Mouse (Mus musculus): ENCODE measurements around the gene Fam227a. TPM values are rescaled to one million over a fixed set of nuclear protein-coding genes. Genes with fewer than 3 reads are reported as not detected.

Gene Fam227a
- polyA plus RNA-seq (2015; fragmentation: Nextera tagmentation; extraction: Ambion mirVana): 5.1 and 6.6 TPM in 2 replicates

DNA sequence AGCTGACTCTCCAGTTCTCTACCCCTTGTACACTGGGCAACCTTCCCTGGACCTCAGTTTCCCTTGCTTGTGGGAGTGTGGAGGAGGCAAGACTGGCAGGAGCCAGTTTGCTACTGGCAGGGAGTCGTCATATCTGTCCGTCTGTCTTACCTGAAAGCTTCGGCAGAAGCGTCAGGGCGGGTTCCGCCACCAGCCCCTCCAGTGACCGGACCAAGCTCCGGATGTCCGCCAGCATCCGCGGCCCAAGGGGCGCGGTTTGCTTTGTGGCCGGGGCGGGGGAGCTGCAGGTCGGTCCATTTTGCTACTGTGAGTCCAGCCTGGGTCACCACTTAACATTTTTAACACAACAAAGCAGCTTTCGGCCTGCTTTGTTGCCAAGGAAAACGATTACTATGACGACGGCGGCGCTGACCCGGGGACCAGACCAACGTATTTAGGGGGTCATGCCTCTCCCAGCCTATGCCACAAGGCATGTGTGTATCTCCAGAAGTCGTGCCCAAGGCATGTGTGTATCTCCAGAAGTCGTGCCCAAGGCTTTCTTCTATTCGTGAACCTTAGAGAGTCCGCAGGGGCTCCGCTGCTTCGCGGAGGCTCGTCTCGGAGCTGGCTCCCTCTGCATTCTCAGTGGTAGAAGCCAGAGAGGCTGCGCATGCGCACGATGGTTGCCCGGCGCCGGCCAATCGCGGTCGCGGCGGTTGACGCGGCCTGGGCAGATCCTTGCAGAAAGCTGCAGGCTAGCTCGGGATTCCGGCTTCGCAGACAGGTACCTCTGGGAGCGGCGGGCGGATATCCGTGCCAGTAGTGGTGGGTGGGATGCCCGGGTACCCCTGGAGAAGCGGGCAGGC lies at the start of gene Fam227a, which contains the start of gene Cby1:
Gene Fam227a, minus strand, starts transcription at position 426 of the 845 bp plus-strand sequence.
Gene Cby1, plus strand, starts transcription at position 669 of the 845 bp plus-strand sequence.
- peak; percentile 91 for ATAC-seq (replicated peaks)
- WGBS: under 1% methylated on average over 55 of the region's 55 CpGs
- H3K4me1 ChIP-seq: peaks cover 12% of the 10 kb centered on the region

DNA sequence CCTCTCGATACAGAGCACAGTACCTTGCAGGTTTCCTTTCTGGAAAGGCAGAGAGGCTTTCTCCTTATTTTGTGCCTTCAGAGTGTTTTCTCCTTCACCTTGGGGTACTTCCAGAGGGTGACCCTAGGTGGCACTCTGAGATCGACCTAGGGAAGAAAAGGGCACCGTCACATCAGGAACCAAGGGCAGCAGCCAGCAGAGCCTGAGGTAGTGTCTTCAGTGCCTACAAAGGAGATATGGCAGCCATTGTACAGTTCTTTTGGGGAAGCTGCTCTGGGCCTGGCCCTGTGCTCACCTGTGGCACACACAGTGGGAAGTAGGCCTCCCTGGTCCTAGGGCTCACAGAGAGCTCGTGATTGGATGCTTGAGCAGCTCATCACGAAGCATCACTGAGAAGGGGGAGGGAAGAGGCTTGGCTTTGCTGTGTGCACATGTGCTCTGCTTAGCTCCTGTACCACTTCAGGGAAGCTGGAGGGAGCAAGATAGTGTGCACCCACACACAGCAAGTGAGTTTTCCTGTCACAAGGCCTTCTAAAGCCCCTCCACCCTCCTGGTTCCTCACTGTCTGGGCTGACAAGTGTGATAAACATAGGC lies 49.6 kb upstream of the Fam227a start:
- no peak for ATAC-seq (replicated peaks)
- no peak overlapping the region for H3K4me3 ChIP-seq
- no peaks in the 10 kb centered on the region for H3K27me3 ChIP-seq (replicated peaks)
- H3K9me3 ChIP-seq: no peaks in the 10 kb centered on the region
- no peak overlapping the region for H3K9ac ChIP-seq
- peaks cover 20% of the 10 kb centered on the region for H3K36me3 ChIP-seq (replicated peaks)
- H3K27ac ChIP-seq: no peak overlapping the region
- H3K4me1 ChIP-seq: no peaks in the 10 kb centered on the region
- no peak overlapping the region for H3K4me2 ChIP-seq
- WGBS: 93% methylated on average over 5 of the region's 5 CpGs

More for the DNA sequence above, at the start of gene Fam227a, which contains the start of gene Cby1:
- no peaks in the 10 kb centered on the region for H3K36me3 ChIP-seq (replicated peaks)
- peak within 1 kb of the TSS; percentile 92 for H3K4me3 ChIP-seq
- H3K27me3 ChIP-seq (replicated peaks): no peaks in the 10 kb centered on the region
- no peaks in the 10 kb centered on the region for H3K9me3 ChIP-seq
- peak within 1 kb of the TSS; percentile 72 for H3K4me2 ChIP-seq
- H3K27ac ChIP-seq: peak within 1 kb of the TSS; percentile 98
- H3K9ac ChIP-seq: peak within 1 kb of the TSS; percentile 90

DNA sequence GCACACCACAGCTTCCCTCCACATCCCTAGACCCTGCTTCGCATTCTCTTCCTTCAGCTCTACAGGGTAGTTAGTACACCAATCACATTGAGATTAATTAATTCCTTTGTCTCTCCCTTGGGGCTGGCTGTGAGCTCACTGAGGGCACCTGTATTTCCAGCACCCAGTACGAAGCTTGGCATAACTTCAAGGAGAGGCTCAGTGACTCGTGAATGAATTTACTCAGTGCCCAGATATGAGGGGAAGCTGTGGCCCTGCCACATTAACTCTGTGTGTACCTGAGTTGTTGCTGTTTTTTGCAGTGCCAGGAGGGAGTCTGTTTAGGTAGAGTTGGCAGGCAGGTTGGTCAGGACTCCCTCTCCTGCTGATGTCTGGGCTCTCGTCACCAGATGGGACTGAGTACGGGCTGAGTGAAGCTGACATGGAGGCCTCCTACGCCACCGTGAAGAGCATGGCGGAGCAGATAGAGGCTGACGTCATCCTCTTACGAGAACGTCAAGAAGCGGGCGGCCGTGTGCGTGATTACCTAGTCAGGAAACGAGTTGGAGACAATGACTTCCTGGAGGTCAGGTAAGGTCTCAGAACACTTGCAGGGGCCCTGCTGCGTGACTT lies 48.0 kb upstream of the Fam227a start:
- Histone ChIP-seq H3K36me3 (replicated peaks) (peaks cover 8% of the 10 kb centered on the region), H3K9ac (no peak overlapping the region), H3K4me1 (no peaks in the 10 kb centered on the region), H3K27me3 (replicated peaks) (no peaks in the 10 kb centered on the region), H3K4me2 (no peak overlapping the region), H3K27ac (no peak overlapping the region), H3K9me3 (no peaks in the 10 kb centered on the region), H3K4me3 (no peak overlapping the region)
- WGBS: 92% methylated on average over 17 of the region's 17 CpGs
- no peak for ATAC-seq (replicated peaks)

DNA sequence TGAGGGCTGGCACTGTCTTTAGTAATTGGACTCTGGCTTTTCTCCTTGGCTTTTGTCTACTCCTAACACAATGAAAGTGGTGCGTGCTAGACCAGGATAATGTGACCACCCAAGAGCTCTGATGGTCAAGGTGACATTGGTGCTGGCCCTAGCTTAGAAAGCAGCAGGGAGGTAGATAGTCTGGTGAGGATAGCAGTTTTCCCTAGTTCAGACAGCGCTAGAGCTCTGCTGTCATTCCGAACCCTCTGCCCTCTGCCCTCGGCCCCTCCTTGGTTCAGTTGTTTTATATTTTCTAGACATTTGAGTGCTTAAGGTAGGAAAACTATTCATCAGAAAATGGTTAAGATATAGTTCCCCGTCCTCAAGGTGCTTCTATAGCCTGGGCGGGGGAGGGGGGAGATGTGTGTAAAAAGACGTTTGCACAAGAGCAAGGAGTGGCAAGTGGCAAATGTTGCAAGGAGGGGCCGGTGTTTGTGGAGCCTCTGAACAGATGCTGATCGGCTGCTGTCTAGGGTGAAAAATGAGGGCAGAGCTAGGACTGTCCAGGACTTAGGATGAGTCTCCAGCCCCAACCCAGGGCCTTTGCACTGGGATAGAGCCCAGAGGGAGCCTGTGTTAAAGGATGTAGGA lies 38.9 kb upstream of the Fam227a start:
- Histone ChIP-seq H3K27me3 (replicated peaks) (no peaks in the 10 kb centered on the region), H3K4me1 (peaks cover 12% of the 10 kb centered on the region), H3K4me3 (no peak overlapping the region), H3K36me3 (replicated peaks) (no peaks in the 10 kb centered on the region; the same call in 1 of the 2 replicates), H3K27ac (peak overlapping the region; percentile 45; the same call in 1 of the 2 replicates), H3K9me3 (no peaks in the 10 kb centered on the region), H3K4me2 (no peak overlapping the region), H3K9ac (no peak overlapping the region)
- no peak for ATAC-seq (replicated peaks)
- WGBS: 84% methylated on average over 9 of the region's 9 CpGs

DNA sequence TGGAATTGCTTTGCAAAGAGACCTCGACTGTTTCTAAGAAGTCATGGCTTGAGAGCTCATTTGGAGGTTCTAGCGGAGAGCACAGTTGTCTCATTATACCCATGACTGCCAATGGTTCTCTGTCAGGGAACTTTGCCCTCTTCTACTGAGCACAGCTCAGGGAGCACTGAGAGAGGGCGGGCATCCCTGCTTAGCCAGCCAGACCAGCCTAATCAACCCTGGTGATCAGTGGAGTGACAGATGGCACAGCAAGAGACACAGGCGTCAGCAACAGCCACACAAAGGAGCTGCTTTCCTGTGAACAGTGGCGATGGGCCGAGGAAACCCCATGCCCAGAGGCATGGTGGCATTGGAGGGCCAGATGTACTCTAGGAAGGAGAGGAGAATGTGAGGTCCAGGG lies 38.3 kb upstream of the Fam227a start:
- Histone ChIP-seq H3K36me3 (replicated peaks) (no peaks in the 10 kb centered on the region; the same call in 1 of the 2 replicates), H3K4me3 (no peak overlapping the region), H3K4me2 (no peak overlapping the region), H3K9ac (no peak overlapping the region), H3K27ac (peak overlapping the region; percentile 45; the same call in 1 of the 2 replicates), H3K9me3 (no peaks in the 10 kb centered on the region), H3K4me1 (peaks cover 19% of the 10 kb centered on the region), H3K27me3 (replicated peaks) (no peaks in the 10 kb centered on the region)
- ATAC-seq (replicated peaks): no peak
- WGBS: 67% methylated on average over 6 of the region's 6 CpGs

DNA sequence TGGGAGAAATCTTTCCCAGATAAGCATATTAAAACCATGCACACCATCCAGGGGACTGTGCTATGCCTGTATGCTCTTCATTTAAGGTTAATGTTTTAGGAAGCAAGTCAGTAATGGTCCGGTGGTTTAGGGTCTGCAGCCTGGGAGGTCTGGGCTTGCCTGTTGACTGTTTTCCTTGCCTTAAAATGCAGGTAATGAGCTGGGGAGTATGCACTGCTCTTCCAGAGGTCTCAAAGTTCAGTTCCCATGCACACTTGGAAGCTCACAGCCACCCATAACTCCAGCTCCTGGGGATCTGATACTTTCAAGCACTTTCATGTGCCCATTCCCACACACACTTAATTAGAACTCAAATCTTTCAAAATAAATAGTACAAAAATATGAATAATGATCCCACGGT lies 37.8 kb upstream of the Fam227a start:
- peaks cover 24% of the 10 kb centered on the region for H3K4me1 ChIP-seq
- 97% methylated on average over 2 of the region's 2 CpGs for WGBS

DNA sequence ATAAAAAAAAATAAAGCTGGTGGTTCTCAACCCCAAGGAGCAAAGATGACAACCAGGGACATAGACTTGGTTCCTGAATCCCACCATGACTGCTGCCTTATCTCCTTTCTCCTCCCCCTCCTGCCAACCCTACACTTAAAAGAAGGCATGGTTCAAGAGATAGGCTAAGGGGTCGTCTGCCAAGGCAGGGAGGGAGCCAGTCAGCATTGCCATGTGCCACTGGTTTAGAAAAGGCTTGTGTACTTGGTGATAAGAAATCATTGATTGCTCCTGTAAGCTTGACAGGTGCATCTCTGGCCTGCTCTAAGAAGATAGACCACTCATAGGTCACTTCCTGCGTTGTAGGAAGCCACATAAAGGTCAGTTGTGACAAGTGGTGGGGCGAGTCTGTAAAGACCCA lies 36.8 kb upstream of the Fam227a start:
- peaks cover 25% of the 10 kb centered on the region for H3K4me1 ChIP-seq
- no peaks in the 10 kb centered on the region for H3K27me3 ChIP-seq (replicated peaks)
- H3K4me3 ChIP-seq: no peak overlapping the region
- no peak overlapping the region for H3K4me2 ChIP-seq
- H3K27ac ChIP-seq: no peak overlapping the region
- H3K9ac ChIP-seq: no peak overlapping the region
- no peak for ATAC-seq (replicated peaks)
- WGBS: 79% methylated on average over 3 of the region's 3 CpGs
- H3K9me3 ChIP-seq: no peaks in the 10 kb centered on the region
- no peaks in the 10 kb centered on the region; the same call in 1 of the 2 replicates for H3K36me3 ChIP-seq (replicated peaks)

More for the DNA sequence above, 37.8 kb upstream of the Fam227a start:
- Histone ChIP-seq H3K4me2 (no peak overlapping the region), H3K9ac (no peak overlapping the region), H3K4me3 (no peak overlapping the region), H3K36me3 (replicated peaks) (no peaks in the 10 kb centered on the region; the same call in 1 of the 2 replicates), H3K27me3 (replicated peaks) (no peaks in the 10 kb centered on the region), H3K27ac (no peak overlapping the region), H3K9me3 (no peaks in the 10 kb centered on the region)
- ATAC-seq (replicated peaks): no peak

DNA sequence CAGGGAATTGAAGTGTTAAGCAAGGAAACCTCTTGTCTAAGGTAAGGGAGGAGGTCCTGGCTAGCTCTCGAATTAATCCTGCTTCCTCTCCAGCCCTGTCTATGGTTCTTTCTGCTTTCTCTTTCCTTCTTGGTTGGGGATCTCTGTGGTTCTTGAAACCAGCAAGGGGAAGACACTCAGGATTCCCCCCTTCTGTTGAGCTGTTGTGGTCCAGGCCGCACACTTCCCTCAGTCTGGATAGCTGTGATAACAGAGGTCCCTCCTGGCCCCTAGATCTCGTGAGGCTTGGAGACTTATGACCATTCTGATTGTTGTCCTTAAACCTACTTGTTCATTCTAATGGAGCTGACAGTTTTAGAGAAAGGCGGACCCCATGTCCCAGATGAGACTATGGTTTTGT lies 35.8 kb upstream of the Fam227a start:
- H3K36me3 ChIP-seq (replicated peaks): no peaks in the 10 kb centered on the region; the same call in 1 of the 2 replicates
- whole genome bisulfite sequencing: 91% methylated on average over 4 of the region's 4 CpGs
- no peak overlapping the region for H3K9ac ChIP-seq
- H3K27me3 ChIP-seq (replicated peaks): no peaks in the 10 kb centered on the region
- ATAC-seq (replicated peaks): no peak
- H3K4me1 ChIP-seq: peaks cover 31% of the 10 kb centered on the region
- no peaks in the 10 kb centered on the region for H3K9me3 ChIP-seq
- no peak overlapping the region for H3K4me2 ChIP-seq
- no peak overlapping the region for H3K4me3 ChIP-seq
- no peak overlapping the region for H3K27ac ChIP-seq

DNA sequence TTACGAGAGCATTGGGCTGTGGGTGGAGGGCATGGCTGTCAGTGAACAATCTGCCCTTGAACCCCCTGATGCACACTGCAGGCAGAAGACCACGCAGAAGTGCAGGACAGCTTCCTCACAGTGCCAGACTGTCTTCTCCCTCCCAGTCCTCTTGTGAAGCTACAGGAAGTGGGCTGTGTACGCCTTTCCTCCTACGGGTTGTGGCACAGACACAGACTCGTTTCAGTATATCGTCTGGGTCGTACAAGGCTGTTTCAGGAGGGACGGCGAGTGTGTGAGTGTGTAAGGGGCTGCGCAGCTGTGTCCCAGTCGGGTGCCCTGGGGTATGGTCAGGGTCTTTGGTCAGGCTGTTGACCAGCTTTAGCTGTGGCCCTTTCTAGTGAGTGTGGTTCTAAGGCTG lies 35.0 kb upstream of the Fam227a start:
- Histone ChIP-seq H3K36me3 (replicated peaks) (no peaks in the 10 kb centered on the region; the same call in 1 of the 2 replicates), H3K9ac (no peak overlapping the region), H3K27me3 (replicated peaks) (no peaks in the 10 kb centered on the region), H3K4me1 (peaks cover 33% of the 10 kb centered on the region), H3K9me3 (no peaks in the 10 kb centered on the region), H3K27ac (no peak overlapping the region), H3K4me2 (no peak overlapping the region), H3K4me3 (no peak overlapping the region)
- no peak for ATAC-seq (replicated peaks)
- 90% methylated on average over 11 of the region's 11 CpGs for WGBS

DNA sequence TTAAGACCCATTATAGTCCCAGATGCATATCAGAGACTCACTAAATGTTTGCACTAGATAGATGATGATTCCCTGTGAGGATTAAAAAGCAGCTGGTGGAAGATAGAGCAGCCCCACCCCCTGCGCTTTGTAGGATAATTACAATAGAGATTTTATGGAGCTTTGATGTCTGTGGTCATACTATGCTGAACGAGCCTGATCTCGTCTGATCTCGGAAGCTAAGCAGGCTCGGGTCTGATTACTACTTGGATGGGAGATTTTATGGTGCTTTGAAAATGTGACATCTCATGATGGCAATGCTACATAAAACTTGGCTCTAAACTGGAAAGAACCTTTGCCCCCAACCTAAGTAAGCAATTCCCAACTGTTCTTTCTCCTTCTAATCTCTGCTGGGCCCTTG lies 33.6 kb upstream of the Fam227a start:
- H3K4me2 ChIP-seq: peak overlapping the region; percentile 93; the same call in 1 of the 2 replicates
- no peak overlapping the region for H3K9ac ChIP-seq
- no peak overlapping the region for H3K27ac ChIP-seq
- H3K4me1 ChIP-seq: peaks cover 39% of the 10 kb centered on the region
- no peaks in the 10 kb centered on the region for H3K9me3 ChIP-seq
- WGBS: 71% methylated on average over 5 of the region's 5 CpGs
- ATAC-seq (replicated peaks): no peak
- H3K27me3 ChIP-seq (replicated peaks): no peaks in the 10 kb centered on the region
- H3K36me3 ChIP-seq (replicated peaks): no peaks in the 10 kb centered on the region; the same call in 1 of the 2 replicates
- no peak overlapping the region for H3K4me3 ChIP-seq

DNA sequence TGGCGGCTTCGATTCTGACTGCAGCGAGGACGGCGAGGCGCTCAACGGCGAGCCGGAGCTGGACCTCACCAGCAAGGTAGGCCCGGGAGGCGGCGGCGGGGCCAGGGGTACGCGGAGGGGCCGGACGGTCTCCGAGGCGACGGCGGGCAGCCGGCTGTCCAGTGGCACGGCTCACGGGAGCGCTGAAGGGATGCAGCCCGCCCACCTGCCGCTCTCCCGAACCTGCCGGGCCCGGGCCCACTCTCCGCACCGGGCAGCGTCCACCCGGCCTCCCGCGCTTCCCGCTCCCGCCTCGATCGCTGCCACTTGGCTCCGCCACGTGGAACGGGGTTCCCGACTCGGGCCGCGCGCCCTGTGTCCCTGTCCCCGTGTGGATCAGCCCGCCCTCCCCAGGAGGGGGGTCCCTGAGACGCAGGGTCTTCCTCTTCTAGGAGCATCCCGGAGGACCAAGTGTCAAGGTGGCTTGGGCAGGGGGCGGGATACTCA lies 32.3 kb upstream of the Fam227a start:
- Histone ChIP-seq H3K4me1 (peaks cover 39% of the 10 kb centered on the region), H3K27ac (peak overlapping the region; percentile 88), H3K4me2 (peak overlapping the region; percentile 93), H3K27me3 (replicated peaks) (no peaks in the 10 kb centered on the region), H3K9ac (peak overlapping the region; percentile 77), H3K4me3 (peak overlapping the region; percentile 86), H3K36me3 (replicated peaks) (no peaks in the 10 kb centered on the region; the same call in 1 of the 2 replicates), H3K9me3 (no peaks in the 10 kb centered on the region)
- WGBS: under 1% methylated on average over 52 of the region's 53 CpGs
- ATAC-seq (replicated peaks): peak; percentile 40

All from midbrain, embryonic 15.5 days (tissue).